Mouse (Mus musculus): Measurements from ENCODE around the gene Chd3. TPM values are rescaled to one million over a fixed set of nuclear protein-coding genes. Genes with fewer than 3 reads are reported as not detected.

Chd3 gene
- total RNA-seq, 2 experiments from 2014 or later: 421 to 443 TPM

GRCm38 (mm10) chr11:69302817-69303216, 66.4 kb downstream of the Chd3 start:
- intact Hi-C loops (cut with DNase I): no loop called here
- DNase-seq (ENCODE audit: low spot score in 2 of 2): no peak

- intact Hi-C loops (cut with DNase I): no loop called here
- DNase-seq (ENCODE audit: low spot score in 2 of 2): no peak
Observed at GRCm38 (mm10) chr11:69298231-69298630, 71.0 kb downstream of the Chd3 start.

GRCm38 (mm10) chr11:69297799-69298198, 71.4 kb downstream of the Chd3 start:
- DNase-seq (ENCODE audit: low spot score in 2 of 2): no peak
- intact Hi-C loops (cut with DNase I): no loop called here

GRCm38 (mm10) chr11:69295286-69295685, 73.9 kb downstream of the Chd3 start:
- peak; percentile 17 to 21 for DNase-seq (ENCODE audit: low spot score in 2 of 2)
- intact Hi-C loops (cut with DNase I): no loop called here

Other genes starting within 250 kb of the Chd3 start
- 1 to 10 TPM in 1 of 2 experiments, under 1 TPM in 1; 0.79 to 1.3 TPM for gene Hes7, start 249.0 kb downstream of the Chd3 start, total RNA-seq (2021)
- gene 9130213A22Rik, start 246.8 kb downstream of the Chd3 start, total RNA-seq (2021): under 1 TPM; 0.52 to 0.75 TPM
- gene Aloxe3, start 243.5 kb downstream of the Chd3 start, total RNA-seq (2021): 1 to 10 TPM; 4.3 to 6.8 TPM
- 1 to 10 TPM; 6.0 to 6.1 TPM for gene Alox12b, start 212.4 kb downstream of the Chd3 start, total RNA-seq (2021)
- 1 to 10 TPM; 4.2 to 6.5 TPM for gene Alox8, start 171.6 kb downstream of the Chd3 start, total RNA-seq (2021)
- gene Gucy2e, start 132.4 kb downstream of the Chd3 start, total RNA-seq (2021): 1 to 10 TPM in 1 of 2 experiments, under 1 TPM in 1; 0.84 to 1.2 TPM
- gene Cntrob, start 45.6 kb downstream of the Chd3 start, total RNA-seq (2021): 10 to 100 TPM; 15.5 to 24.2 TPM
- 10 to 100 TPM; 50.9 to 59.8 TPM for gene Trappc1, start 45.4 kb downstream of the Chd3 start, total RNA-seq (2021)
- gene Kcnab3, start 43.1 kb downstream of the Chd3 start, total RNA-seq (2021): 10 to 100 TPM; 72.6 to 78.9 TPM
- gene Rnf227, start 28.9 kb downstream of the Chd3 start, total RNA-seq (2021): 100 to 1,000 TPM; 150 to 171 TPM
- gene Naa38, start 26.1 kb upstream of the Chd3 start, total RNA-seq (2021): 100 to 1,000 TPM in 1 of 2 experiments, 10 to 100 TPM in 1; 97.9 to 108 TPM
- gene Cyb5d1, start 26.2 kb upstream of the Chd3 start, total RNA-seq (2021): 10 to 100 TPM; 36.4 to 43.1 TPM
- gene Tmem88, start 28.8 kb upstream of the Chd3 start, total RNA-seq (2021): 1 to 10 TPM; 2.9 to 4.7 TPM
- 10 to 100 TPM; 19.9 to 23.9 TPM for gene Kdm6b, start 44.3 kb upstream of the Chd3 start, total RNA-seq (2021)
- 1 to 10 TPM; 1.4 to 2.1 TPM for gene Dnah2, start 179.7 kb upstream of the Chd3 start, total RNA-seq (2021)
- gene Efnb3, start 190.8 kb upstream of the Chd3 start, total RNA-seq (2021): 10 to 100 TPM; 56.1 to 57.3 TPM
- 10 to 100 TPM; 10.2 to 10.8 TPM for gene Wrap53, start 210.8 kb upstream of the Chd3 start, total RNA-seq (2021)
- gene Trp53, start 211.0 kb upstream of the Chd3 start, total RNA-seq (2021): 10 to 100 TPM; 21.7 to 22.6 TPM
- gene Atp1b2, start 236.5 kb upstream of the Chd3 start, total RNA-seq (2021): 100 to 1,000 TPM; 398 to 420 TPM
- not detected for gene Shbg, start 248.5 kb upstream of the Chd3 start, total RNA-seq (2021)